Mouse (Mus musculus) heart, adult 11 months (tissue): ENCODE measurements around the gene Actr3.
A peak's percentile ranks its signal among the peaks of the same experiment; 100 is the strongest.

Experiments used
- DNase-seq: peaks from one replicate; pipeline ENCODE4 v3.0.0; 2022

The Actr3 gene

GRCm38 (mm10) chr1:125435369-125436135 lies at the start of gene Actr3:
Actr3 (minus strand) TSS chr1:125435727.
- peak; percentile 100 for DNase-seq

DNA sequence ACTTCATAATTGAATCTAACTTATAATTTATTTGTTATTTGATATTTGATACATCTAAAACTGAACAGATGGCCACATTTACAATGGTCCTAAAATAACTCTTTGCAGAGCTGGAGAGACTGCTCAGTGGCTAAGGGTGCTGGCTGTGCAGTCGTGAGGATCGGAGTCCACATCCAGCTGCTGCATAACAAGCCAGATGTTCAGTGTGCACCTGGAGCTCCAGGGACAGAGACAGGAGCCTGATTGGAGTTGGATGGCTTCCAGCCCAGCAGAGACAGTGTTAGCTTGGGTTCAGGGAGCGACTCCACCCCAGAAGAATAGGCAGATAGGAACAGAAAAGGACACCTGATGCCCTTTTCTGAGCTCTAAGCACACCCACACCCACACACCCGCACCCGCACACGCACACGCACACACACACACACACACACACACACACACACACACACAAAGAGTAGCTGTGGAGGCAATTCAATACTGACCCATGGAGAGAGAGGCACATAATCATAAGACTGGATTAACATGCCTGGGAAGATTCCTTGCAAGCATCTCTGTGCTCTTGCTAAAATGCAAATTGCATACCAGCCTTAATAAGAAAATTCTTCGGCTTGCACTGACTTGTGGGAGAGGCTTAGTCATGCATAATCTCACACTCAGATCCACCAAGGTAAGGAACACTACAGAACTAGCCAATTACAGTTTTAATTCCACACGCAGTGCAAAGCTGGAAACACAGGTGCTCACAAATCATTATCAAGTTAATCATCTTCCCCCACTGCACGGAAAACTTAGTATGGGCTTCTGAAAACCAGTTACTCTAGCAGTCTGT lies 47.1 kb upstream of the Actr3 start:
- peak; percentile 80 for DNase-seq

DNA sequence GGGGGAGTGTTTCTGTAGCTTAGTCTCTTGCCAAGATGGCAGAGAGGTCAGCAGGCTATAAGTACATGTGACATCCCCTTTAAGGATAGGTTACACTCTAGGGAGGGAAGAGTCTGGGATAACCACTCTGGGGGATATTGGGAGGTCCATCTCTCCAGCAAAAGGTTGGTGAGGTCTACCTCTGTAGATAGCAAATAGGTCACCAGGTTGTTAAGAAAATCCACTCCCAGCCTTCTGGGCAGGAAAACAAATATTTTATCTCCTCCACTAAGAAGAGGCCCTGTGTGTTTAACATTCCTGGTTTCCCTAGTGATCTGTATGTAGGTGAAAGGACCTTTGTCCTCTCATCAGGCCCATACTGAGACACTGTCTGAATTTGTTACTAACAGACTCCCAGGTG lies 46.3 kb upstream of the Actr3 start:
- peak; percentile 86 for DNase-seq

DNA sequence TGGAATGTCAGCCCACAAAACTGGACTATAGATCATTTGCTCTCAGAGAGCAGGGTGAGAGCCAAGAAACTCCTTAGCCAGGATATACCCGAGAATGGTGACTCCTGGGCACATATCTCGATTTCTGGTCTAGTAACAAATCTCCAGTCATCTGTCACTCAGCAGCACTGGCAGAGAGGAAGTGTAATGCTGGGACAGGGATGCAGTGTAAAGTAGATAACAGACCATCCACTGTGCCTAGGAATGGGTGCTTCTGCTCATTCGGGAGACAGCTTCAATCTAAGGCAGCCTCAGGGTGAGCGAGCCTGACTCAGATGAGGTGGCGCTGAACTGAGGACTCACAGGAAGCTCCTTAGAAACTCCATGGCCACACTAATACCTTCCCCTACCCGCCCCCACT lies 43.1 kb upstream of the Actr3 start:
- DNase-seq, result no peak

GRCm38 (mm10) chr1:125475961-125476682 lies 40.6 kb upstream of the Actr3 start:
- DNase-seq, result no peak

GRCm38 (mm10) chr1:125473866-125474265 lies 38.3 kb upstream of the Actr3 start:
- no peak for DNase-seq

DNA sequence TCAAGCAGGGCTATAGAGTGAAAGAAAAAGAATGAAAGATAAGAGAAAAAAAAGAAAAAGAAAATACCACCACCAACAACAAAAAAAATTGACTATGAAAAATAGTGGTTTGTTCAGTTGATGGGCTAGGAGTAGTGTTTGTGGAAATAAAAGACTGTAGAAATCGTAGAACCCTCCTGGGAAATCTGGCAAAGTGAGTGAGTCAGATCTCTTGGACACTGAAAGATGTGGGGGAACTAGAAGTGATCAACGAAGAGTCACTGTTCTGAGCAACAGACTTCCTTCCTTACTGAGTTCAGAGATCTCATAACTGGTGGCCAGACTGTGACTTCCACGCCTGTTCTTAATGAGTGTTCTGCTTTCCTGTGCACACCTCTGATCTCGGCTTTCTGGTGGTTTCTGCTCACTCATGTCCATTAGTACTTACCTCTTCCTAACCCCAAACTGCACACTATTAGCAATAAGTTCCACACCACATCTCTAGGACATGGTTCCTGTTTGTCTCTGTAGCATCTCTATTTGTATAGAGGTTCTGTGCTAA lies 37.7 kb upstream of the Actr3 start:
- DNase-seq, result peak; percentile 85

GRCm38 (mm10) chr1:125470805-125471648 lies 35.5 kb upstream of the Actr3 start:
- peak; percentile 88 for DNase-seq

GRCm38 (mm10) chr1:125467936-125468335 lies 32.4 kb upstream of the Actr3 start:
- no peak for DNase-seq

- peak; percentile 93 for DNase-seq
These were observed 31.2 kb upstream of the Actr3 start for GRCm38 (mm10) chr1:125466621-125467257.

DNA sequence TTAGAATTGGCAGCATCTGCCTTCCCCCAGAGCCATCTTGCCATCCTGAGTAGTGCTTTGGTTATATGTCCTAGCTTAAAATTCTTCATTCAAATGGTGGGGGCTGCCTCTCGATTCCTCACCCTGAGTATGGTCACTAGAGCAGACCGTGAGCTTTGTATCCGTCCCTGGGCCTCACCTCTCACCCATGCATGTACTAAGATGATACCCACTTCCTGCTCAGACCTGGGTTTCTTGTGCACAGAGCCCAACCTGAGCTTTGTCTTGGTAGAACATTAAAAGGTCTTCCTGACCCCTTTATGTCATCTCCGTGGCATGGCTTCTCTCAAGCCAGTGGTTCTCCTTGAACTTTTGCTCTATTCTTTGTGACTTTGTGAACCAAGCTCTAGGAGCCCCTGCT lies 28.5 kb upstream of the Actr3 start:
- DNase-seq, result peak; percentile 74

GRCm38 (mm10) chr1:125463349-125463748 lies 27.8 kb upstream of the Actr3 start:
- DNase-seq, result peak; percentile 90

DNA sequence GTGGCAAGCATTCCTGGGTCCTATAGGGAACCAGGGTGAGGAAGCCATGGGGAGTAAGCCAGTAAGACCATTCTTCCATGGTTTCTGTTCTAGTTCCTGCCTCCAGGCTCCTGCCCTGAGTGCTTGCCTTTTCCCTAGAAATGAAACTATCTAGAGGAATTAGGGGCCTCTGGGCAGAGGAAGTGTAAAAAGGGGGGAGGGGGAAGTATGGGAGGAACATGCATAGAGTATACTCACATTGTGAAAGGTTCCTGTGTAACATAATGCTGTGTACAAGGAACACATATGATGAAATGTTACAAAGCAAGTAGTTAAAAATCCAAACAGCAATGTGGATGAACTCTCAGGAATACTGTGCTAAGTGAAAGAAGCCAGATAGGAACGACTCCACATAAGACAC lies 27.4 kb upstream of the Actr3 start:
- DNase-seq, result no peak

DNA sequence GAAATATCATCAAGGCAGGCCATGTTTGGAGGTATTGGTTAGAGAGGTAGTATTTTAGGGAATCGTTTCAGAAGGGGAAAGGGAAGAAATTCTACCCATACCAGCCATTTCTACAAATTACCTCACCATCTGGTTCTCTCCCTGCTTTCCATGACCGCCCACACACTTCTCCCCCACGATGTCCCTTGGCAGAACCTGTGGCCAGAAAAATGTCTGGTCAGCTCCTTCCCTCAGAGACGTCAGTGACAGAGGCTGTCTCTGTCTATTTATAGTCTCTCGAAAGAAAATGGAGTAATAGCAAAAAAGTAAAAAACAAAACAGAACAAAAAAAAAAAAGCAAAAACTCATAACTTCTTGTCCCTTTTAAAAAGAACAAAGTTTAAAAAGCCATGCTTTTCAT lies 23.0 kb upstream of the Actr3 start:
- peak; percentile 97 for DNase-seq

DNA sequence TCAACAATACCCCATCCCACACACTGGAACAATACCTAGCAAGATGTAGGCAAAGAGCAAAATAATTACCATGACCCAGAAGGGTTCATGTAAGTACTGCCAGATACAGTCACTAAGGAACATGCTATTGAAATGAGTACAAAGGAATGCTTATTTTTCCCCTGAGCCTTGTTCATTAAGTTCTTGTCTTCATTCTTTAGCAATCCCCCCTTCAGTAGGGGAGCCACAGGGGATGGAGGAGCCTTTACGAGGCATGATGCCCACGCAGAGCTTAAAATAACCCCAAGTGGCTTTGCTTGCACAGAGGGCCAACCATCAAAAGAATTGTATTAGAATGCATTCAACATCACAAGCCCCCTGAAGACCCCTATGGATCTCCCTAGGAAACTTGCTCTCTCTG lies 19.6 kb upstream of the Actr3 start:
- no peak for DNase-seq

DNA sequence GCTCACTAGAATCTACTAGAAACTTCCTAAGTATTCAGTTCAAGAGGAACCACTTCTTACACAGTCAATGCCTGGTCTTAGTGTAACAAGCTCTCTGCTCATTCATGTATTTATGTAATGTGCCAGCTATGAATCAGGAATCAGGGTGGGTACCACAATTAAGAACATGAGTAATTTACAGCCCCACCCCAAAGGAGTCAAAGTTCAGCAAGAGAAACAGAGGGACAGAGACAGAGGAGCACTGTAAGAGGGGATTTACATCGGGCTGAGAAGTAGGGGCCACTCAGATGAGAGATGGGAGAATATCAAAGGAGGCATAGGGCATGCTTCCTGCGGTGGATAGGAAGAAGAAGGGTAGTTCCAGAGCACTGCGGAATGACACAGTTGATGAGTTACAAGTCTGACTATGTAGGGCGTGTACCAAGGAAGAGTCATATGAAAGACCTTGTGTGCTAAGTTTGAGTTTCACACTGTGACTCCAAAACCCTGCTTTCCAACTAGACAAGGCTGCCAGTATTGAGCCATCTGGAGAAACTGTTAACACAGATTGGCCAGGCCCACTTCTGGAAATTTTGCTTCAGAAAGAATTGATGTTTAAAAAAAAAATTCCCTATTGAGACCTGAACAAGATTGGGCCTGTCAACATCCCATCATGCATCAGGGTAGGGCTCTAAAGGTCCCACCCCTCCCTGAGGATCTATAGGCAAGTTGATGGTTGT lies 14.9 kb upstream of the Actr3 start:
- peak; percentile 58 for DNase-seq

DNA sequence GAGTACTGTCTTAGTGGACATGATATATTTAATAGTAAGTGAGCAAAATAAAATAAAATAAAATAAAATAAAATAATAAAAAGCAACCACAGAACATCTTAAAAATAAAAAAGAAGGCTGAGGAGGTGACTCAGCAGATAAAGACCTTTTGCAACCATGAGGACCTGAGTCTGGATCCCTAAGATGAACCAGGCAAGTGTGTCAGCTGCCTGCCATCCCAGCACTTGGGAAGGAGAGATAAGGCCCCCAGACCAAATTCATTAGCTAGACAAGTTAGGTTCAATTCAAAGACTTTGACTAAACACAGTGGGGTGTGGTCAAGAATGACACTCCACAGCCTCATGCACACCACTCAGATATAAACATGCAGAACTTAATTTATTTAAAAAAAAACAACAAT lies 12.4 kb upstream of the Actr3 start:
- DNase-seq, result no peak

GRCm38 (mm10) chr1:125441679-125442078 lies 6.2 kb upstream of the Actr3 start:
- DNase-seq, result peak; percentile 94

DNA sequence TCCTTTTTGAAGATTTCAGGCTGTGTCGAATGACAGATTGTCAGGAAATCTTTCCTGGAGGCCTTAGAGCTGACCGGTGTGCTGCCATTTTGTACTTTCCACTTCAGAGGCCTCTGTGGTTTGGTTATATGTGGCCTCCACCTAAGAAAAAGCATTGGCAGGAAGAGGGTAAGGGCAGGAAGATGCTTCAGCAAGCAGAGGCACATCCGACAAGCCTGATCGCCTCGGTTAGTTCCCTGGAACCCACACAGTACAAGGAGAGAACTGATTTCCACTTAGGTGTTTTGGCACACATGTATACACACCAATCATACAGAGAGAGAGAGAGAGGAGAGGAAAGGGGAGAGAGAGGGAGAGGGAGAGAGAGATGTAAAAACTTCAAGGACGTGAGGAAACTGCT lies 5.7 kb upstream of the Actr3 start:
- peak; percentile 80 for DNase-seq

- DNase-seq, result peak; percentile 68
These were observed 4.0 kb upstream of the Actr3 start for GRCm38 (mm10) chr1:125439556-125439955.

GRCm38 (mm10) chr1:125438826-125439225 lies 3.3 kb upstream of the Actr3 start:
- DNase-seq, result peak; percentile 88
